Mouse (Mus musculus): ENCODE results near the gene Olfr1357.
A peak's percentile ranks its signal among the peaks of the same experiment; 100 is the strongest.

Olfr1357 gene

DNA sequence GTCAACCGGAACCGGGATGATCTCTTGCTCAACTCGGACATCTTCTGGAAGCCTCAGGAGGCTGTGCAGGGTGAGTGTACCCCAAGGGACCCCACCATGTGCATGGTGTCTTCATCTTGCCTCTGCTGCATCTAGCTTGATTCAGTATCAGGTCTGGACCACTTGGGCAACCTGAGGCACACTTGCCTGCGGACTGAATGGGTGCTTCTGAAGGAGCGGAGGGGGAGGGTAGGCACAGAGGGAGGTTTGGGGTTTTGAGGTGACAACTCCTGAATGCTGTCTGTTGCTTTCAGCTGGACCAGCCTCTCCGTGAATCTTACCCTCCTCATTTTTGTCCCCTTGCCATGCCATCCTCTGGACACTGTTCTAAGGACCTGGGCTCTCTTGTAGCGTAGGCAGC lies 36.8 kb downstream of the Olfr1357 start:
- no peak for ATAC-seq (ENCODE audit: low TSS enrichment)

- ATAC-seq (ENCODE audit: low TSS enrichment), result no peak
Measured at GRCm38 (mm10) chr10:78578204-78578603, 39.7 kb downstream of the Olfr1357 start.

DNA sequence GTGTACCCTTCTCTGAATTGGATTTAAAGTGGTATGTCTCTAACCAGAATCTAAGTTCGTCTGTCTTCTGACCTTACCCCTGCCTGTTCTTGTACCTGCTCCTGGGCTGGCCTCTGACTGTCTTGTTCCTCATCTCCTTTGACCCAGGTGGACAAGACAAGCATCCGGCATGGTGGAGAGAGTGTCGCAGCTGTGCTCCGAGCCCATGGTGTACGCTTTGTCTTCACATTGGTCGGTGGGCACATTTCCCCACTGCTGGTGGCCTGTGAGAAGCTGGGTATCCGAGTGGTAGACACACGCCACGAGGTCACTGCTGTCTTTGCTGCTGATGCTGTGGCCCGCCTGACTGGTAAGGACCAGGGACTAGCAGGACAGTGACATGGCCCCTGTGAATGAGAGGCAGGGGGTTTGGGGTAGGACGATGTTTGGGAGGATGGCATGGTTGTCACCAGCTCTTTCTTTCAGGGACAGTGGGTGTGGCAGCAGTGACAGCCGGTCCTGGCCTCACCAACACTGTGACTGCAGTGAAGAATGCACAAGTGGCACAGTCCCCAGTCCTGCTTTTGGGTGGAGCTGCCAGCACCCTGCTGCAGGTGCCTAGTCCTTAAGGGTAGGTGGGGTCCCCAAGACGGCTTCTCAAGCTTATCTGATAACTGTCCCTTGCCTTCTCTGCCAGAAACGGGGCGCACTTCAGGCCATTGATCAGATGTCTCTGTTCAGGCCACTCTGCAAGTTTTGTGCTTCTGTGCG lies 41.3 kb downstream of the Olfr1357 start:
- ATAC-seq (ENCODE audit: low TSS enrichment), result no peak

GRCm38 (mm10) chr10:78575690-78576089 lies 42.2 kb downstream of the Olfr1357 start:
- no peak for ATAC-seq (ENCODE audit: low TSS enrichment)

GRCm38 (mm10) chr10:78575105-78575632 lies 42.7 kb downstream of the Olfr1357 start:
- no peak; the same call in 1 of the 2 replicates for ATAC-seq (ENCODE audit: low TSS enrichment)

DNA sequence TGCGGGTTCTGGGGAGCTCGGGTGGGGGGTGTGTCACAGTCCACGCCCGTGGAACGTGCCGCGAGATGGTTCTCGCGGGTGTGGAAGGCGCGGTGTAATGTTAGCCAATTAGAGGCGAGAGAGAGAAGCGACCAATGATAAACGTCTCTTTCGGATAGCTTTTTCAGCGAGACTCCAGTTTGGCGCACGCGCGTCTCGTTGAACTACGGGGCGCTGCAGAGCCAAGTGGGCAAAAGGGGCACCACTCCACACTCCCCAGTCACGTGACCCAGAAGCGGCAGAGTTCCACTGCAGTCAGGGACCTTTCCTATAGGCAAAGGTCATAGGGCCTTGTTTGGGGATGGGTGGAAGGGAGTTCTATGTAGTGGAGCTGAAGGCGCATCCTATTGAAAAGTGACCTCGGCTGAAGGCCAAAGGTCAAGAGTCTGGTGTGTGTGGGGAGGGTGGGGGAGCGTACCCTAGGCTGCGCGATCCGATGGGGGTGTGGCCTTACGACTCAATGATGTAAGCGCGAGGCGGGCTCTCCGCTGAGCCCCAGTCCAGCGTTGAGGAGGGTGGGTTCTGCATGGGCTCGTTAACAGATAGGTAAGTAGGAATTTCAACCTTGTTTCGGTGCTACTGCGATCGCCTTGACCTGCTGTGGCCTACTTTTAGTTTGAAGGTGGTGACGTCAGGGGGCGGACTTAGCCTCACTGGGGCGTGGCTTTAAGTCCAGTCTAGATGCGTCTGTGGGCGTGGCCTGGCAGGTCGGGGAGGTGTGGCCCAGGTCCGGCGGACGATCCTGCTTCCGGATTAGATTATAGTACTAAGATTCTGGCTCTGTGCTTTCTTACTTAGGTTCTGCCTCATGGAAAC lies 43.4 kb downstream of the Olfr1357 start, which contains the start of gene Ilvbl:
Ilvbl (plus strand) TSS at position 97 of the 855 bp plus-strand sequence.
- ATAC-seq (ENCODE audit: low TSS enrichment), result peak; percentile 80

- ATAC-seq (ENCODE audit: low TSS enrichment), result peak; percentile 42
Measured at GRCm38 (mm10) chr10:78573226-78573625, 44.6 kb downstream of the Olfr1357 start.

- no peak for ATAC-seq (ENCODE audit: low TSS enrichment)
Measured at GRCm38 (mm10) chr10:78570897-78571296, 47.0 kb downstream of the Olfr1357 start.

- no peak for ATAC-seq (ENCODE audit: low TSS enrichment)
Measured at GRCm38 (mm10) chr10:78570416-78570815, 47.5 kb downstream of the Olfr1357 start.

- no peak for ATAC-seq (ENCODE audit: low TSS enrichment)
Measured at GRCm38 (mm10) chr10:78569686-78570085, 48.2 kb downstream of the Olfr1357 start.

GRCm38 (mm10) chr10:78569191-78569590 lies 48.7 kb downstream of the Olfr1357 start:
- ATAC-seq (ENCODE audit: low TSS enrichment), result no peak

- no peak for ATAC-seq (ENCODE audit: low TSS enrichment)
Measured at GRCm38 (mm10) chr10:78565070-78565469, 52.8 kb downstream of the Olfr1357 start.

Measured in frontal cortex, adult (tissue).